16 mouse cellular contexts compared by ENCODE assay signal in the genomic region with DNA sequence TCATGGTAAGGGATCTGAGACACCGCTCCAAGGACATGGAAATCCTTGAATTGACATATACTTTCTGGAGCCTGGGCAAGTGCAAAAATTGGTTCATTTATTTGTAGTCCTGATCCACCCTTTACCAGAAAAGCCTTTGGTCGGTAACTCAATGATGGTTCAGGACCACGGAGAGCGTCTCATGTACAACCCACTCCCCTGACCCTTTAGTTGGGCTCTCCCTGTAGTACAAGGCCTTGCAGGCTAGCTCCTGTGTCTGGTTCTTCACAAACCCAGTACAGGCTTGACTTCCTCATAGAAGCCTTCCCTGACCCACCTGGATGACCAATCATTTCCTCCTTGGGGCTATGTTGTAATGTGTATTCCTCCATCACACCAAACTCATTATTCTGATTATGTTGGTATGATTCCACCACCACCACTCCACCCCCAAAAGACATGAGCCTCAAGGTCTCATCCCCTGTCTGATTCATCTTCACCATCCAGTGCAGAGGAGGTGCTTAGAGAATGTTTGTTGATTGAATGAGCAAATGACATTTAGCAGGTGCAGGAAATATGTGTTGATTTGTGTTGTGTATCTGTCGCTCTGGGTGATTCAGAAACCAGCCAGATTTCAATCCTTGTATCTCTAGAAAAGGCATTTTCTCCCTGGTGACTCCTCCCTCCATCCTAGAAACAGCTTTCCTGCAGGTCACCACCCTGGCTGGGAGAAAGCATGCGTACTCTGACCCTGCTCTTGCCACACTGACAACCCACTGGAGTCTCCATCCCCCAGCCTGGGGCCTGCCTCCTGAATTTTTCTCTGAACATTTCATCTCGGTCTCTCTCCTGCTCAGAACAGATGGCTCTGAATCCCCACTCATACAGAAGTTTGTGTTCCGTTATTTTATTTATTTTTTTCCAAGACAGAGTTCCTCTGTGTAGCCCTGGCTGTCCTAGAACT. TPM values are rescaled to one million over a fixed set of nuclear protein-coding genes. Genes with fewer than 3 reads are reported as not detected.
DNase-seq lines count a peak whose midpoint lies in the region; ATAC-seq lines count a peak whose summit lies in the region.
"Had no signal": no experiment of that assay in that cellular context is flagged by ENCODE, and none has a peak within 500 bp of the region (broad histone marks: within the 10 kb centered on the region; RNA-seq: fewer than 3 reads in every experiment).

No protein-coding gene starts in this region.

- no peak overlapping the region for H3K27ac ChIP-seq in intestine, embryonic 14.5 days (ENCODE audit: low read depth)
- no peak overlapping the region for H3K27ac ChIP-seq in intestine, embryonic 16.5 days (ENCODE audit: low read length)
- H3K27ac ChIP-seq: embryonic facial prominence, embryonic 15.5 days; heart, embryonic 13.5 days; lung, embryonic 15.5 days had no signal

- H3K4me1 ChIP-seq in intestine, embryonic 14.5 days (replicated peaks; ENCODE audit: control insufficient read depth, insufficient read depth, low read length) = peaks cover under 1% of the 10 kb centered on the region; the same call in 1 of the 2 replicates
- peaks cover 7% of the 10 kb centered on the region for H3K4me1 ChIP-seq in intestine, embryonic 16.5 days (ENCODE audit: control insufficient read depth, insufficient read depth, low read length)

- no peak overlapping the region for H3K9ac ChIP-seq in intestine, embryonic 14.5 days (ENCODE audit: low read length)
- H3K9ac ChIP-seq in intestine, embryonic 16.5 days (ENCODE audit: low read depth, low read length) = no peak overlapping the region
- H3K9ac ChIP-seq: embryonic facial prominence, embryonic 15.5 days; heart, embryonic 13.5 days; lung, embryonic 15.5 days had no signal

- no peaks in the 10 kb centered on the region for H3K36me3 ChIP-seq in intestine, embryonic 14.5 days (ENCODE audit: control insufficient read depth, insufficient read depth, low read length)
- H3K36me3 ChIP-seq in intestine, embryonic 16.5 days (ENCODE audit: control insufficient read depth, insufficient read depth, low read length) = no peaks in the 10 kb centered on the region
- H3K36me3 ChIP-seq: embryonic facial prominence, embryonic 15.5 days; heart, embryonic 13.5 days; lung, embryonic 15.5 days had no signal

- H3K4me2 ChIP-seq in intestine, embryonic 14.5 days (ENCODE audit: low read length) = no peak overlapping the region
- no peak overlapping the region for H3K4me2 ChIP-seq in intestine, embryonic 16.5 days (ENCODE audit: low read depth, low read length)
- H3K4me2 ChIP-seq: embryonic facial prominence, embryonic 15.5 days; heart, embryonic 13.5 days; lung, embryonic 15.5 days had no signal

- no peak for ATAC-seq in intestine, embryonic 14.5 days (replicated peaks; ENCODE audit: low FRiP score, low TSS enrichment, low read depth)
- no peak for ATAC-seq in intestine, embryonic 16.5 days
- ATAC-seq in granulocyte monocyte progenitor cell, adult 5-6 weeks (replicated peaks; ENCODE audit: poor library complexity, severe bottlenecking) = peak; percentile 12; the same call in 1 of the 2 replicates
- ATAC-seq: activated CD4-positive, CD25-positive, alpha-beta regulatory T cell, adult 4 months had no signal

- WGBS in intestine, embryonic 14.5 days = 54% methylated on average over 8 of the region's 8 CpGs
- WGBS in intestine, embryonic 16.5 days = 53% methylated on average over 8 of the region's 8 CpGs

- no peaks in the 10 kb centered on the region for H3K9me3 ChIP-seq in intestine, embryonic 14.5 days (ENCODE audit: control insufficient read depth, low read length)
- H3K9me3 ChIP-seq in intestine, embryonic 16.5 days (ENCODE audit: control insufficient read depth, low read length) = no peaks in the 10 kb centered on the region
- H3K9me3 ChIP-seq: embryonic facial prominence, embryonic 15.5 days; heart, embryonic 13.5 days; lung, embryonic 15.5 days had no signal

- peak; percentile 71 for DNase-seq in intestine, embryonic 14.5 days (ENCODE audit: low spot score)
- DNase-seq in thymus, postnatal 0 days (ENCODE audit: low spot score) = peak; percentile 12
- no peak for DNase-seq in thymus, postnatal 10 days (ENCODE audit: low spot score in 2 of 2)
- DNase-seq in yolk sac, embryonic 10.5 days (ENCODE audit: low spot score) = peak; percentile 53
- no peak for DNase-seq in adrenal gland, postnatal 14 days
- no peak for DNase-seq in cerebellum, adult 11-12 months
- DNase-seq: kidney, adult 11 months; thymus, postnatal 25 days had no signal

- peaks cover 13% of the 10 kb centered on the region for H3K27me3 ChIP-seq in intestine, embryonic 14.5 days (replicated peaks; ENCODE audit: control insufficient read depth, insufficient read depth, low read length)
- H3K27me3 ChIP-seq in intestine, embryonic 16.5 days (replicated peaks; ENCODE audit: control insufficient read depth, insufficient read depth, low read length) = 0 out of 2 replicates have a peak, but pooled peaks cover under 1% of the 10 kb centered on the region

- no peak overlapping the region for H3K4me3 ChIP-seq in intestine, embryonic 14.5 days (ENCODE audit: low read depth, low read length)
- no peak overlapping the region for H3K4me3 ChIP-seq in intestine, embryonic 16.5 days (ENCODE audit: low read length)
- H3K4me3 ChIP-seq: embryonic facial prominence, embryonic 15.5 days; heart, embryonic 13.5 days; lung, embryonic 15.5 days had no signal

RNA-seq across cellular contexts. Expression of a gene that starts 4.6 kb away (rescaled TPM):
- 2.2 and 4.3 TPM in 2 replicates for polyA plus RNA-seq in intestine, embryonic 14.5 days (2014; fragmentation: Nextera tagmentation; extraction: Ambion mirVana)
- 5.9 and 7.5 TPM in 2 replicates for polyA plus RNA-seq in intestine, embryonic 16.5 days (2015; fragmentation: Nextera tagmentation; extraction: Ambion mirVana)
- 1.4 and 1.5 TPM in 2 replicates for polyA plus RNA-seq in thymus, postnatal 0 days (2015; fragmentation: Nextera tagmentation; extraction: Ambion mirVana)
- total RNA-seq in granulocyte monocyte progenitor cell, adult 5-6 weeks (2014; fragmentation: Nextera tagmentation) = 27.1 and 41.2 TPM in 2 replicates
- 5.6 TPM in 2 replicates for total RNA-seq in granulocyte monocyte progenitor cell, adult 5-6 weeks (2017)
- total RNA-seq in adrenal gland, postnatal 14 days (2021) = 6.9 and 13.1 TPM in 2 replicates
- polyA plus RNA-seq: activated CD4-positive, CD25-positive, alpha-beta regulatory T cell, adult 4 months had no signal

RNA-seq across cellular contexts. Expression of a gene that starts 53.2 kb away (rescaled TPM):
- 173 and 184 TPM in 2 replicates for polyA plus RNA-seq in intestine, embryonic 14.5 days (2014; fragmentation: Nextera tagmentation; extraction: Ambion mirVana)
- 119 and 141 TPM in 2 replicates for polyA plus RNA-seq in intestine, embryonic 16.5 days (2015; fragmentation: Nextera tagmentation; extraction: Ambion mirVana)
- 124 and 128 TPM in 2 replicates for polyA plus RNA-seq in thymus, postnatal 0 days (2015; fragmentation: Nextera tagmentation; extraction: Ambion mirVana)
- 172 and 173 TPM in 2 replicates for total RNA-seq in granulocyte monocyte progenitor cell, adult 5-6 weeks (2014; fragmentation: Nextera tagmentation)
- 132 and 239 TPM in 2 replicates for total RNA-seq in granulocyte monocyte progenitor cell, adult 5-6 weeks (2017)
- 85.6 and 101 TPM in 2 replicates for total RNA-seq in adrenal gland, postnatal 14 days (2021)

RNA-seq across cellular contexts. Expression of a gene that starts 56.0 kb away (rescaled TPM):
- polyA plus RNA-seq in intestine, embryonic 14.5 days (2014; fragmentation: Nextera tagmentation; extraction: Ambion mirVana) = 0.15 and 0.30 TPM in 2 replicates
- 3.2 and 5.7 TPM in 2 replicates for polyA plus RNA-seq in intestine, embryonic 16.5 days (2015; fragmentation: Nextera tagmentation; extraction: Ambion mirVana)
- 6.4 and 7.6 TPM in 2 replicates for polyA plus RNA-seq in thymus, postnatal 0 days (2015; fragmentation: Nextera tagmentation; extraction: Ambion mirVana)
- 32.1 and 46.2 TPM in 2 replicates for total RNA-seq in granulocyte monocyte progenitor cell, adult 5-6 weeks (2014; fragmentation: Nextera tagmentation)
- 21.8 and 23.0 TPM in 2 replicates for total RNA-seq in granulocyte monocyte progenitor cell, adult 5-6 weeks (2017)
- 0.15 and 0.49 TPM in 2 replicates for total RNA-seq in adrenal gland, postnatal 14 days (2021)
- polyA plus RNA-seq: midbrain, postnatal 0 days had no signal

RNA-seq across cellular contexts. Expression of a gene that starts 59.0 kb away (rescaled TPM):
- 6.7 and 7.0 TPM in 2 replicates for polyA plus RNA-seq in intestine, embryonic 14.5 days (2014; fragmentation: Nextera tagmentation; extraction: Ambion mirVana)
- polyA plus RNA-seq in intestine, embryonic 16.5 days (2015; fragmentation: Nextera tagmentation; extraction: Ambion mirVana) = 19.2 and 21.2 TPM in 2 replicates
- polyA plus RNA-seq in thymus, postnatal 0 days (2015; fragmentation: Nextera tagmentation; extraction: Ambion mirVana) = 1.0 and 1.1 TPM in 2 replicates
- total RNA-seq in granulocyte monocyte progenitor cell, adult 5-6 weeks (2014; fragmentation: Nextera tagmentation) = not detected in 2 replicates
- not detected in 2 replicates for total RNA-seq in granulocyte monocyte progenitor cell, adult 5-6 weeks (2017)
- 1.7 and 2.8 TPM in 2 replicates for total RNA-seq in adrenal gland, postnatal 14 days (2021)
- total RNA-seq: left cerebral cortex, postnatal 14 days had no signal
- polyA plus RNA-seq: activated CD4-positive, CD25-positive, alpha-beta regulatory T cell, adult 4 months; heart, embryonic 13.5 days; midbrain, postnatal 0 days had no signal

Comparison
In these comparisons a context has a peak if more than half of its experiments do, and no peak if none do; other contexts are left out.
1. DNase-seq: peak in intestine, embryonic 14.5 days (single experiment), thymus, postnatal 0 days (single experiment) and yolk sac, embryonic 10.5 days (single experiment); none in thymus, postnatal 10 days (0 of 2), adrenal gland, postnatal 14 days (single experiment) and cerebellum, adult 11-12 months (single experiment).